Mouse (Mus musculus) thymus, adult 2 months (tissue): ENCODE data around the gene Sirt7. TPM values are rescaled to one million over a fixed set of nuclear protein-coding genes. Genes with fewer than 3 reads are reported as not detected.
A peak's percentile ranks its signal among the peaks of the same experiment; 100 is the strongest.

Experiments used
- DNase-seq: peaks from one replicate; pipeline ENCODE4 v3.0.0; 2021
- H3K27ac ChIP-seq: fragments of 200-500 bp; 2 replicates; pipeline ENCODE4 v1.5.1; 2012; ENCODE audit warnings: low read length, control low read depth; ENCODE audit not compliant: control insufficient read depth, insufficient read depth
- H3K27me3 ChIP-seq: fragments of 200-500 bp; 2 replicates; pipeline ENCODE4 v1.6.1; 2012; ENCODE audit warnings: mild to moderate bottlenecking, low read length, moderate library complexity, mixed read lengths; ENCODE audit not compliant: control insufficient read depth, insufficient read depth
- H3K36me3 ChIP-seq: fragments of 200-500 bp; 2 replicates; pipeline ENCODE4 v1.6.1; 2012; ENCODE audit warnings: mild to moderate bottlenecking, low read length, moderate library complexity; ENCODE audit not compliant: control insufficient read depth, insufficient read depth
- H3K4me1 ChIP-seq: fragments of 200-500 bp; replicated peaks from 2 replicates; pipeline ENCODE4 v1.6.1; 2012; ENCODE audit warnings: low read length; ENCODE audit not compliant: control insufficient read depth, insufficient read depth
- H3K4me3 ChIP-seq: fragments of 200-500 bp; 2 replicates; pipeline ENCODE4 v1.5.1; 2012; ENCODE audit warnings: mild to moderate bottlenecking, low read length, control low read depth, moderate library complexity; ENCODE audit not compliant: control insufficient read depth, insufficient read depth
- CTCF ChIP-seq: fragments of 200-500 bp; IDR thresholded peaks from 2 replicates; pipeline ENCODE4 v1.5.1; 2012; ENCODE audit warnings: mild to moderate bottlenecking, control low read depth, low read length, moderate library complexity, borderline replicate concordance; ENCODE audit not compliant: control insufficient read depth, poor library complexity, insufficient read depth; ENCODE audit errors: extremely low read depth
- POLR2A ChIP-seq: fragments of 200-500 bp; IDR thresholded peaks from 2 replicates; pipeline ENCODE4 v1.6.1; 2012; ENCODE audit warnings: mild to moderate bottlenecking, low read length, control low read depth, moderate library complexity; ENCODE audit not compliant: control insufficient read depth, poor library complexity, insufficient read depth; ENCODE audit errors: extremely low read depth
- WGBS: fragments of 180-500 bp; shearing (Covaris S2); methylation state at CpG from one replicate; pipeline ENCODE4 v1.1.7; 2018; 5-methylcytosine and 5-hydroxymethylcytosine counted together
- polyA plus RNA-seq: library from polyadenylated mRNA; depleted of rRNA; stranded (reverse); fragments of >200 nt; gene quantifications from 2 replicates; pipeline ENCODE4 v1.2.3, GENCODE M21; 2012

Gene Sirt7
- polyA plus RNA-seq, 1 experiment = 184 TPM

- no peak for DNase-seq
- H3K36me3 ChIP-seq = peaks cover 19% of the 10 kb centered on the region
- peaks cover 22% of the 10 kb centered on the region for H3K4me1 ChIP-seq
- no peak overlapping the region for H3K27ac ChIP-seq
- no peaks in the 10 kb centered on the region for H3K27me3 ChIP-seq
- no peak for TF ChIP-seq CTCF
- TF ChIP-seq POLR2A = no peak
- H3K4me3 ChIP-seq = no peak overlapping the region
Observed at GRCm38 (mm10) chr11:120575940-120576339, 49.1 kb downstream of the Sirt7 start.

DNA sequence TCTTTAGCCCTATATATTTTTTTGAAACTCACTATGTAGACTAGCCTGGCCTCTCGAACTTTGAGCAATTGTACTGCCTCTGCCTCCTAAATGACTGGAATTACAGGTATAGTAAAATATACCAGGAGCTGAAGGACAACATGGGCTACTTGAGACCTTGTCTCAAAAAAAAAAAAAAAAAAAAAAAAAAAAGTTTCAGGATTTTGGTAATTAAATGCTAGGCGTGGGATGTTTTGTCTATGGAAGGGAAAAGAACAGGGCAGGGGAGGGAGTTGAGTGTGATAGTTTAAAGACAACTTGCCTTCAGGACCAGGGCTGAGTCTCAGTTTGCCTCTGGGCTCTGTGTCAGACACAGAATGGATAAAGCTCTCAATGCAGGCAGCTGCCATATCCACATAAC is 50.0 kb downstream of the Sirt7 start:
- WGBS = 94% methylated on average over 2 of the region's 2 CpGs
- no peak overlapping the region for H3K4me3 ChIP-seq
- H3K4me1 ChIP-seq = peaks cover 16% of the 10 kb centered on the region
- TF ChIP-seq POLR2A (no peak), CTCF (no peak)
- no peak overlapping the region for H3K27ac ChIP-seq
- H3K27me3 ChIP-seq = no peaks in the 10 kb centered on the region
- no peak for DNase-seq
- peaks cover 19% of the 10 kb centered on the region for H3K36me3 ChIP-seq

- DNase-seq = no peak
- H3K36me3 ChIP-seq = peaks cover 16% of the 10 kb centered on the region
Observed at GRCm38 (mm10) chr11:120574278-120574600, 50.8 kb downstream of the Sirt7 start.

GRCm38 (mm10) chr11:120573585-120574277 is 51.3 kb downstream of the Sirt7 start:
- peaks cover 12% of the 10 kb centered on the region for H3K36me3 ChIP-seq
- H3K4me3 ChIP-seq = peak overlapping the region; percentile 73
- under 1% methylated on average over 23 of the region's 23 CpGs for WGBS
- H3K27ac ChIP-seq = peak overlapping the region; percentile 38; the same call in 1 of the 2 replicates
- no peak for DNase-seq
- TF ChIP-seq CTCF = no peak
- TF ChIP-seq POLR2A = no peak
- H3K4me1 ChIP-seq = peaks cover 7% of the 10 kb centered on the region
- H3K27me3 ChIP-seq = no peaks in the 10 kb centered on the region

More at GRCm38 (mm10) chr11:120574278-120574600, 50.8 kb downstream of the Sirt7 start:
- no peak for TF ChIP-seq POLR2A
- no peak for TF ChIP-seq CTCF
- Histone ChIP-seq H3K4me3 (no peak overlapping the region), H3K27me3 (no peaks in the 10 kb centered on the region), H3K27ac (no peak overlapping the region), H3K4me1 (peaks cover 9% of the 10 kb centered on the region)
- WGBS = 59% methylated on average over 5 of the region's 5 CpGs

DNA sequence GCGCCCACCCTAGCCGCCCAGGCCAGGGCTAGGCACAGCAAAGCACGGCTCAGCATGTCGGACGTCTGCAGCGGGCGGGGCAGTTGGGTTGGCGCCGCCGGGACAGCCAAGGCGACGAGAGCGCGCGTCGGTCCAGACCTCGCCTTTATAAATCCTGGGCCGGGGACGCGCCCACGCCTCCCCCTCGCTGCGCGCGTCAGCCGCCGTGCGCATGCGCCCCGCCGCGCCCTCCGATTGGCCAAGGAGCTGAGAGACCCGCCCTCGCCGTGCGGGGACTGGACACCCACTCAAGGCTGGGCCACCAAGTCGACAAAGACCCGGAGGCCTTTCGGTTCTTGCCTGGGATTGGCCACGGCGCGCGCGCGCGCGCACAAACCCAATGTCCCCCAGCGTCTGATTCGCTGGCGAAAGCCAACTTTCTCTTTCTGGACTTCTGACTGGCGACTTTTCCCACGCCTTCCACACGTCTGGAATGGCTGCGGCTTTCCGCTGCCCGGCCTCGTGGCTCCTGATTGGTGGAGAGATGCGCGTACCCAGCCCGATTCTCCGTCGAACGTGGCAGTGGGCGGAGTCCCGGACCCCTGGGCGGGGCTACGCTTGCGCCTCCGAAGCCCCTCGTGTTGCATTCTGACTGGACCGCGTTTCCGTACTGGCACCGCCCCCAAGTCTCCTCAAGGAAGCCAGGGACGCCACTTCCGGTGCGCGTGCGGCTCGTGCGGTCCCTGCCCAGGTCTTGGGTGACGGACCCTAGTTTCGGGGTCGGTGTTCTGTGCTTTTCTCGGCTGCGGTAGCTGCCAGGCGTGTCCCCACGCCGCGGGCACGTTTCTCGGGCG is 52.1 kb downstream of the Sirt7 start, which contains the start of gene P4hb:
Gene P4hb (minus strand): TSS at position 502 of the 833 bp plus-strand sequence.
- no peaks in the 10 kb centered on the region for H3K27me3 ChIP-seq
- H3K4me3 ChIP-seq = peak within 1 kb of the TSS; percentile 73
- H3K36me3 ChIP-seq = peaks cover 12% of the 10 kb centered on the region; the same call in 1 of the 2 replicates
- under 1% methylated on average over 94 of the region's 94 CpGs for WGBS
- peak; percentile 65 for TF ChIP-seq POLR2A
- peak; percentile 58 for TF ChIP-seq CTCF
- peaks cover 7% of the 10 kb centered on the region for H3K4me1 ChIP-seq
- DNase-seq = peak; percentile 99
- peak within 1 kb of the TSS; percentile 38 for H3K27ac ChIP-seq

GRCm38 (mm10) chr11:120572417-120572751 is 52.7 kb downstream of the Sirt7 start:
- Histone ChIP-seq H3K36me3 (peaks cover 15% of the 10 kb centered on the region), H3K4me1 (peaks cover 7% of the 10 kb centered on the region), H3K27me3 (no peaks in the 10 kb centered on the region), H3K4me3 (peak overlapping the region; percentile 73), H3K27ac (no peak overlapping the region; the same call in 1 of the 2 replicates)
- DNase-seq = peak; percentile 19
- WGBS = 0% methylated on average over 24 of the region's 24 CpGs
- TF ChIP-seq CTCF (no peak), POLR2A (no peak)
